Mouse (Mus musculus) splenic B cell, adult 2 months (primary cell): ENCODE results near the gene Msmb.
A peak's percentile ranks its signal among the peaks of the same experiment; 100 is the strongest.
"Not testable (repeated sequence)": the region's sequence is repeated elsewhere in the genome, so short reads cannot be mapped to it uniquely, and the experiment has no call there.

Experiments used
- DNase-seq: peaks from one replicate; pipeline ENCODE4 v3.0.0-alpha.2; 2011; ENCODE audit warnings: low read depth, low spot score
- H3K27me3 ChIP-seq: 2 replicates; pipeline ENCODE4 v1.6.1; 2012; ENCODE audit warnings: mild to moderate bottlenecking, low read length, moderate library complexity, mixed read lengths; ENCODE audit not compliant: control insufficient read depth, poor library complexity, insufficient read depth, severe bottlenecking
- H3K36me3 ChIP-seq: 2 replicates; pipeline ENCODE4 v1.6.1; 2012; ENCODE audit warnings: mild to moderate bottlenecking, low read length, moderate library complexity, mixed read lengths; ENCODE audit not compliant: control insufficient read depth, poor library complexity, insufficient read depth, severe bottlenecking

Gene Msmb

DNA sequence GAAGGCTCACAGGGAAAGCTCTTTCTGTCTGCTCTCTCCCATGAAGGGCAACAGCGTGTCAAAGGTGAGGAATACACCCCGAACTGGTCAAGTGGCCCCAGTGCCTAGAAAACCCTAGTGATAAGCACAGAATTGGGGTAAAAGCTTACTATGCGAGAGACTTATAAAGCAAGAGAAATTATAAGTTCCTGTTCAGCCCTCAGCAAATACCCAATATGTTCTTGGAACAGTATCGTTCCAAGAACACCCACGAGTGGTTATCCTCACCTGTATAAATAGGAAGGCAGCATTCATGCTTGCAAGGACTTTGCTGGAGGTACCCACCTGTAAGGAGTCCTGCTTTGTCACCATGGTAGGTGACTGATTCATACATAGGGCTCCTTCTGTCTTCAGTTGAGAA is at the start of gene Msmb:
Gene Msmb, plus strand, starts transcription at position 301 of the 400 bp plus-strand sequence.
- no peak for DNase-seq
- H3K27me3 ChIP-seq = no peaks in the 10 kb centered on the region
- H3K36me3 ChIP-seq = no peaks in the 10 kb centered on the region

DNA sequence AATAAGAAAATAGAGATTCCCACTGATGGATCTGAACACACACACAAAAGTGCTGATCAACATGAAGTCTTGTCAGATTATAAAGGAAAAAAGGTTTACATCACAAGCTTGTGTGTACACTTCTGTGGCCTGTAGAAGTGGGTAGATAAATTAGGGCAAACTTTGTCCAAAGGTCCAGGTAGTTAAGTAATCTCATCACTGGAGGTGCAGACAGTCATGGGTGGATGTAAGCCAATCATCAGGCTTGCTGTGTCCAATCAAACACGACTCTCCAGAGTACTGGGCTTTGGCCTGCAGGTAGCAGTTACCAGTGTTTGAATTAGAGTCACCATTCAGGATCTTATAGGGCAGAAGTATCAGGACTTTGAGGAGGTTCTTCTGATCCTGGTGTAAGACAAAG is 48.8 kb upstream of the Msmb start:
- peaks cover 2% of the 10 kb centered on the region; the same call in 1 of the 2 replicates for H3K36me3 ChIP-seq
- no peak for DNase-seq

DNA sequence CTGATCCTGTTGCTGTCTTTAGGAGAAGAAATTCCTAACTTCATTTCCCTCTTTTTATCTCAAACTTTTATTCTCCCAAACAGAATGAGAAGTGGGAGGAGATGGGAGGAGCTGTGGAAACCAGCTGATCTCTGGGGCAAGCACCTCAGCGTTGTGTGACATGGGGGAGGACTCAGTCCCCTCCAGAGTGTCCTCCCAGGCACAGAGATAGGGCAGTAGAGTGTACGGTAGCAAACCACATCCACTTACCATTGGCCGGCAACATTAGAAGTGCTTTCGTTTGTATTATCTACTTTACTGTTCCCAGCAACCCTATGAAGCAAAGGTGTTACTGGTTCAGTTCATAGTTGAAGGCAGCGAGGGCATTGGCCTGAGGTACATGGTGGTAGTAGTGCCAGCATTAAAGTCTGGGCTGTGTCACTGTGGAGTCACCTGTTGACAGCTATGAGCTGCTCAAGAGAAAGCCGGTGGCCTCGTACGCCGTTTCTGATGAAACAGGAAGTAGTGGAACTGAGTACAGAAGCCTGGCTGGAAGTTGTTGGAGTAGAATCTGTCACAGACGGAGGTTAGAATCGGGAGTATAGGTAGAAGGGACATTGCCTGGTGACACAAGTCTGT is 48.2 kb upstream of the Msmb start:
- no peak for DNase-seq
- H3K36me3 ChIP-seq = peaks cover 4% of the 10 kb centered on the region; the same call in 1 of the 2 replicates
- H3K27me3 ChIP-seq = no peaks in the 10 kb centered on the region

More for the DNA sequence above, 48.8 kb upstream of the Msmb start:
- H3K27me3 ChIP-seq = no peaks in the 10 kb centered on the region

DNA sequence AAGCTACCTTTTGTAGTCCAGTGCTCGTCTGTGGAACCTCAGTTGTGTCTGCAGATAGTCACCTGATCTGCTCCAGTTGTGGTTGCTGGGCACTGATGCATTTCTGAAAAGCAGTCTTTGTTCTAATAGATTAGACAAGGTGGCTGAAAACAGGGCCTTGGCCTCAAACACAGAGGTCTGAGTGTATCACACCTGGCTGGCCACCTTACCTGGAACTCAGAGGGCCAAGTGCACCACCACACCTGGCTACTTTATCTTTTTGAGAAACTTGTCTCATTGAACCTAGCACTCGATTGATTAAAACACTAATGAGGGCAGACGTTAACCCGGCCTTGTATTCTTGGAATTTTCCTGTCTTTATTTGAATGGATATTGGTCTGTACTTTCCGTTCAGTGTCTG is 46.2 kb upstream of the Msmb start:
- Histone ChIP-seq H3K27me3 (no peaks in the 10 kb centered on the region), H3K36me3 (peaks cover 13% of the 10 kb centered on the region; the same call in 1 of the 2 replicates)
- DNase-seq = no peak

DNA sequence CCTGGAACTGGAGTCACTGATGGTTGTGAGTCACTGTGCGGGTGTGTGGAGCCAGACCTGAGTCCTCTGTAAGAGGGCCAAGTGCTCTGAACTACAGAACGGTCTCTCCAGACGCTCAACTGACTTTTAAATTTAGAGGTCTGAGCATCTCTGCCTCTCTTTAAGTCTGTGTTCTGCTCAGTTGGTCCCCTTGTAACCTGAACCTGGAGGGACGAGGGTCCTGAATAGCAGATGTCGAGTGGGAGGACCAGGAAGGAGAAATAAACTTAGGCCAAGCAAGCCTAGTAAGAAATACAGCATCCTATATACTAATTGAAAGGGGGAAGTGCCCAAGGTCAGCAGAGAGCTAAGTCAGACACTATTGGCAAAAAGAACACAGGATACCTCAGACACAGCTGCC is 45.1 kb upstream of the Msmb start:
- Histone ChIP-seq H3K36me3 (peaks cover 13% of the 10 kb centered on the region), H3K27me3 (no peaks in the 10 kb centered on the region)
- DNase-seq = no peak

DNA sequence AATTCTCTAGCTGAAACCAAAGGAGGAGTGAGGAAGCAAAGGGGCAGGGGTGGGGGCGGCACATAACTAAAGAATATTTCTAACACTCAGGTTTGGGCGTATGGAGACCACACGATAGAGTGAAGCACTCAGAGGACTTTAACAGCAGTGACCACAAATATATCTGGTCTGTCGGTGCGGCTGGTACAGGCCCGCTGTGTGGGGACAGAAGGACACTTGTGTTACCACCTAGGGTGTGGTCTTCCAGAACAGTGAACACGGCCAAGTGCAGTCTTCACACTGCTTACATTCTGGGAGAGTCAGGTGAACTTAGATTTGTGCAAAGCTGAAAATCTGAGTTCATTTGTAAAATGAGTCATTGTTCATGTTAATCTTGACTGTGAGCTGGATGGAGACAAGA is 44.1 kb upstream of the Msmb start:
- DNase-seq = no peak
- peaks cover 11% of the 10 kb centered on the region for H3K36me3 ChIP-seq
- no peaks in the 10 kb centered on the region for H3K27me3 ChIP-seq

DNA sequence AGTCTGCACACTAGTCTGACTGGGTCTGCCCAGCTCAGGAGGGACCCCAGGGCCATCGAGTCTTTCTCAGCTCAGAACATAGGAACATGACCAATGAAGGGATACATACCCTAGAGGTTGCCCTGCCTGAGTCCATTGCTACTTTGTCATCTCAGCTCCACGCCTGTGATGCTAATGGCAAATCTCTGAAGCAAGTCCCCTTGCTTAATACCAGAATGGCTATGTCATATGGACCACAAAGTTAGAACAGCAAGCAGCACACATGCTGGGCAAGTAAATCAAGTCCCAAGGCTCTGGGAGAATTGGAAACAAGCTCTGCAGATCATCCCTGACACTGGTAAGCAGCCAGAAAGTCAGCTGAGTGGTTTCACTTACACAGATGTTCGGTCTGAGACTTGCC is 42.9 kb upstream of the Msmb start:
- no peak for DNase-seq
- Histone ChIP-seq H3K27me3 (no peaks in the 10 kb centered on the region), H3K36me3 (peaks cover 11% of the 10 kb centered on the region)

DNA sequence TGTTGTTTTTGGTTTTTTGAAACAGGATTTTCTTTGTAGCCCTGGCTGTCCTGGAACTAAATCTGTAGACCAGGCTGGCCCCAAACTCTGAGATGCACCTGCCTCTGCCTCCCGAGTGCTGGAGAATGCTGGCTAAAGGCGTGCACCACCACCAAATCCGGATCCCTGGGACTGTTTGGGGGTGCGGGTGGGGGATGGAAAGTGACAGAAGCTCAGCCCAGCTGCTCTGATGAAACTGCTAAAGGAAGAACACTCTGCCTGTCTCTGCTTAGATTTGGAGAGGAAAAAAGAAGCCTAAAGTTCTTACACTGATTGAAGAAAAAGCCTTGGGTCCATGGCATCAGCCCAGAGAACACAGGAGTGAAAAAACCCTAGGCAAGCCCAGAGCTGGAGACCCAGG is 38.3 kb upstream of the Msmb start:
- no peaks in the 10 kb centered on the region for H3K27me3 ChIP-seq
- H3K36me3 ChIP-seq = peaks cover 9% of the 10 kb centered on the region
- DNase-seq = no peak

DNA sequence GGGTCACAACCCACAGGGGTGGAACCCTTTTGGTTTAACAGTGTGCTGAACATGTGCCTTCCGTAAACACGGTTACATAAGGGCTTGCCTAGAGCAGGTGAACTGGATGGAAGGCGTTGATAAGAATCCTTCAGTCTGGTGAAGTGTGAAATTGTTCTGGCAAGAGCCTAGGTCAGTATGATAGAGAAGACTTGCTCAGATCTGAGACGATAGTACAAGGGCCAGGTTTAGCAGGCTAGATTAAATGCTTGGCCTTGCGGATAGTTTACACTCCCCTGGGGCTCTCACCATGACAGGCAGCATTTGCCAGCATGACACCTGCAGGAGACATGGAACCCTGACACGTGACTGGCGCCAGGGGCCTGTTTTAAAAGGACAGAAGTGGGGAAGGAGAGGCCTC is 36.2 kb upstream of the Msmb start:
- H3K27me3 ChIP-seq = no peaks in the 10 kb centered on the region
- DNase-seq = no peak
- H3K36me3 ChIP-seq = no peaks in the 10 kb centered on the region; the same call in 1 of the 2 replicates

DNA sequence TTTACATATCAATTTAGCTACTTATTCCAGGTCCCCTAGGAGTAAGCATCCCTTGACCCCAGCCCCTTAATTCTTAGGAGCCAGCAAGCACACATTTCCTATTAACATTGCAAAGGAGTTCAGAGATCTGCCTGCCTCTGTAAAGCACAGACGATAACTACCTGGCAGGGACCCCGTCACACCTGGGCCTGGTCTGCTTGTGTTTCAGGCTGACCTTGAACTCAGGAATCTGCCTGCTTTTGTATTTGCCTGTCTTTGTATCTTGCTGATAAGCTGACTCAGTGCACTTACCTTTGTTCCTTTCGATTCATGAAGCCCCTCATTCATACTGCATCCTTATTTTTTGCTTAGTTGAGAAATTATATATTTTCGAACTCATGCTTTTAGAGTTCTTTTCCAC is 34.9 kb upstream of the Msmb start:
- H3K36me3 ChIP-seq = no peaks in the 10 kb centered on the region
- no peaks in the 10 kb centered on the region for H3K27me3 ChIP-seq
- no peak for DNase-seq

DNA sequence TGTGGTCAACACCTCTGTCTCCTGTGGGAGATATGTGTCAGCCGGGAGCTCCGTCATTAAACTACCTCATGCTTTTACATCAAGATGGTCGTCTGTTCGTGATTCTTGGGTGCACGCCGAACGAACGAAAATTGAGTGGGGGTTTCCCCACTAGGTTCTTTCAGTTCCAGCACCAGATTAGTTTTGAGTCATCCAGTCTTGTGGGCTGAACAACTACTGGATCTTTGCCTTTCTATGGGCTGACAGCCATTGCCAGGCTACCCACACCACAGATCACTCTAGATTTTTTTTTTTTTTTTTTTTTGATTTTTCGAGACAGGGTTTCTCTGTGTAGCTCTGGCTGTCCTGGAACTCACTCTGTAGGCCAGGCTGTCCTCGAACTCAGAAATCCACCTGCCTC is 29.7 kb upstream of the Msmb start:
- not testable (repeated sequence) for DNase-seq, H3K27me3 ChIP-seq, H3K36me3 ChIP-seq

DNA sequence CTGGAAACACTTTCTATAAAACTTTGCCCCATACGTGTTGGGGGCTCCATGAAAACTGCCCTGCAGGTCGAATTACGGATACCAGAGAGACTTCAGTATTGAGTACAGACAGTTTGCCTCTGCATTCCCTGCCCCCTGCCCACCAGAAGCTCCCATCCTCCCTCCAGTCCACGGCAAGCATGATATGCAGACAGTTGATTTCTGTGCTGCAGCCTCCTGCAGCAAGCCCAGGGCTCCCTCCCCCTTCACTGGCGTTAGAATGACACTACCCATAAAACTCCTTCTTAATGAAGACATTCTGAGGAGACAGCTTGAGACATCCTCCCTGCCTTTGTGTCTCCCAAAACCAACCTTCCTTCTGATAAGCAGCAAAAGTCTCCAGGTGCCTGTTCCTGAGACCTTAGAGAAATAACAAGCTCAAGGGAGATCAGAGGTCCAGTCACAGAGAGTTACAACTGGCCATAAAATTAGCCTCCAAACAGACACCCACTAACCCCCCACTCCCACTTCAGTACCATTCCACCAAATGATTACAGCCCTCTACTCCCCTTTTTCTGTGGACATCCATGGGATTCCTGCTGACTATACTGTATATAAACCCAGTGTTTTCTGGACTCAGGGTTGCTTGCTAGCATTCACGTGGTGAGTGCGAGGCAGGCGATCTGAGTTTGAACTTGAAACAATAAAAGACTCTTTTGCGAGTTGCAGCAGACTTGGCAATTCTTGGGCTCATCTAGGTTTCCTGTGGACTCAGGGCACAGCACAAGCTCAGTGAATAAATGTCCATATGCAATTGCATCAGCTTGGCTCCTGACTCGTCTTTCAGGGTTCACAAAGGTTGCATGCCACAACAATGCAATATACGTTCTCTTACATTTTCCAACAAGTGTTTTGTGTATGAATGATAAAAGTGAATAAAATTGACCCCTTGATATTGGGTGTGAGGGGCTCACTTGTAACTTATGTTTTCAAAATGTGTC is 20.6 kb upstream of the Msmb start:
- no peaks in the 10 kb centered on the region for H3K27me3 ChIP-seq
- no peak for DNase-seq
- no peaks in the 10 kb centered on the region for H3K36me3 ChIP-seq

DNA sequence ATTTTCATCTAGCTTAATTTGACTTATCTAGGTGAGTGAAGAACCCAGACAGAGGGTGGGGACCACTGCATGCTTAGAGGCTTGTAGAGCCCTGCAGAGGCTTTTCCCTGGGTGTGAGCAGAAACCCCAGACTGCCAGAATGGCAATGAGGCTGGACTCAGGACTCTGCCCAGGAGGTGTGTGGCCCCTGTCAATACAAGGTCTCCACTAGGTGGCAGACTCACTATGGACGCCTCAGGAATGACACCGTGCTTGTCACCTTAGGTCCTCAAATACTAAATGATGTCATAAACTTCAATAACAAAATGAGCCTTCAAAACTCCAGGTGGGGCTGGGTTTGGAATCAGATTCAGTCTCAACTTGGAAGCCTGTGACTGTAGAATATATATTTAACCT is 19.9 kb upstream of the Msmb start:
- H3K27me3 ChIP-seq = no peaks in the 10 kb centered on the region
- peak; percentile 68 for DNase-seq
- H3K36me3 ChIP-seq = no peaks in the 10 kb centered on the region

DNA sequence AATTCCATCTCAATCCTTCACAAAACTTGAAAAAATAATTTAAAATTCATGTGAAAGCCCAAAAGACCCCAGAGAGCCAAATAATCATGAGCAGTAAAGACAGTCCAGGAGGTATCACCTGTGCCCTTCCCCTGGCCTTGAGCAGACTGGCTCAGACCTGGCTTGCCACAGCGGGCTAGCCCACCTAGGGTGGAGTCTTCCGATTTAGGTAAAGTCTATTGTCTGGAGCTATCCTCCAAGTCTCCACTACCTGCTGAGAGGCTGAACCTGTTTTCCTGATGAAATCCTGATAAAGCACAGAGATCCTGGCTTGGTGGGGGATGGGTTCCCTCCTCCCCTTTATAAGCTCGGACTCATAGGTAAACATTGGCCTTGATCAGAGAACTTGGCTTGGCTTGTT is 17.6 kb upstream of the Msmb start:
- Histone ChIP-seq H3K36me3 (no peaks in the 10 kb centered on the region), H3K27me3 (no peaks in the 10 kb centered on the region)
- no peak for DNase-seq

DNA sequence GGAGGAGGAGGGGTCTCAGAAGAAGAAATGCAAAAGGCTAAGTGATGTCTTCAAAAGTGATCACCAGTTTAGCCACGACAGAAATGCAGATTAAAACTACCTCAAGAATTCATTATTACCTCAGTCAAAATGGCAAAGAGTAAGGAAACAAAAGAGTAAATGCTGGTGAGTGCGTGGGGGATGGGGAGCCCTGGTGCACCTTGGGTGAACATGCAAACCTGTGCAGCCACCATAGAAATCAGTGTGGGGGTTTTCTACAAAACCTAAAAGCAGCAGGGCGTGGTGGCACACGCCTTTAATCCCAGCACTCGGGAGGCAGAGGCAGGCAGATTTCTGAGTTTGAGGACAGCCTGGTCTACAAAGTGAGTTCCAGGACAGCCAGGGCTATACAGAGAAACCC is 16.6 kb upstream of the Msmb start:
- DNase-seq, H3K36me3 ChIP-seq: not testable (repeated sequence)

More for the DNA sequence above, 16.6 kb upstream of the Msmb start:
- not testable (repeated sequence) for H3K27me3 ChIP-seq
